Mouse (Mus musculus) inflammation-experienced regulatory T-cells (primary cell): Measurements from ENCODE around the gene Mrpl38. TPM values are rescaled to one million over a fixed set of nuclear protein-coding genes. Genes with fewer than 3 reads are reported as not detected.

Experiments
- polyA plus RNA-seq, 2 experiments: library from polyadenylated mRNA; unstranded; fragments of 100-300 nt; shearing (Covaris generic); gene quantifications; one replicate each; pipeline ENCODE4 v1.2.1; 2017

Mrpl38 gene
- 10 to 100 TPM; 73.7 to 79.0 TPM for polyA plus RNA-seq

DNA sequence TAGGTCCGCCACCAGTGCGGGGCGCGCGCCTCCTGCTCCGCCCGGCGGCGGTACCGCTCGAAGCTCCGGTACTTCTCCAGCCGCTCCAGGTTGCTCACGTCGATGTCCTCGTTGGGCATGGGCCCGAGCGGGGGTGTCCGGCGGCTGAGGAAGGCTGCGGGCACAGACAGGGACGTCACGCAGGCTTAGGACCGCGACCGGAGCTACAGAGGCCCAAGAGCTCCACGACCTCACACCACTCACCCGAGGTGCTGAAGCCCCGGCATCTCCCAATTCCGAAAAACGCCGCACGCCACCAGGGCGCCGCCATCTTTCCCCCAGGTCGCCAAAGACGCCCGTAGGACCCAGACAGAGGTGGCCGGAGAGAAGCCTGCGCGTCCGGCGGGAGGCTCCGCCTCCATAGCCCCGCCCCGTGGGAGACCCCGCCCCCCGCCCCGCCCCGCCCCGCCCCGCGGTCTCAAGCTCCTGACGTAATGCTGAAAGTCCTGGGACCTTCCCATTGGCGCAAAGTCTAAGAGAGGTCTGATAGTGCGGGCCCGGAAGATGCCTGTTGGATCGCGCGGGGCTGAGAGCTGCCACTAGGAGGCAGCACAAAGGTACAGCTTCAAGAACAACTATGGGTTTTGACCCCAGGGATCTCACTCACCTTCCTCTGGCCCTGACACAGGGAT lies at the start of gene Mrpl38:
TSS of gene Mrpl38 (minus strand) at position 401 of the 671 bp plus-strand sequence.

DNA sequence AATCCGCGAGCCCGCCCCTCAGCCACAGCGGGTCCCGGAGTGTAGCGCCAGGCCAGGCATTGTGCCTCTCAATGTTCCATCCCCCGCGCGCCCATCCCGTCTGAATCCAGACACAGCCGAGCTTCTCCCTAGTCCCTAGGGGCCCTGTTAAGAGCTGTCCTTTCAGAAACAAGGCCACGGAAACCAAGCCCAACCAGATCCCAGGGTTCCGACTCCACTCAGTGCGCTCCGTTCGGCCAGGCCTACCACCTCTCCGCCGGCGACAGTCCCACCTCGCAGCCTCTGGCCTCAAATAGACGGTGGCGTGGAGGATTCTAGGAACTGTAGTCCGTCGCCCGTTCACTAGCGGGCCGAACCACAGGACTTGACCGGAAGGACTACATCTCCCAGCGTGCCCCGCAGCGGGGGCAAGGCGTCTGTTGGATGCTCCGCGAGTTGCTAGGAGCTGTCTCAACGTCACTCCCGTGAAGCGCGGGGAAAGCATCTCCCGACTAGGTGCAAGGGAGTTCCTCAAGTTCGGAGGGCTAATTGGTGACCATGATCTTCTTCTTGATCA lies 29.3 kb upstream of the Mrpl38 start, which contains the start of gene Fbf1:
TSS of gene Fbf1 (minus strand) at position 283 of the 556 bp plus-strand sequence.

DNA sequence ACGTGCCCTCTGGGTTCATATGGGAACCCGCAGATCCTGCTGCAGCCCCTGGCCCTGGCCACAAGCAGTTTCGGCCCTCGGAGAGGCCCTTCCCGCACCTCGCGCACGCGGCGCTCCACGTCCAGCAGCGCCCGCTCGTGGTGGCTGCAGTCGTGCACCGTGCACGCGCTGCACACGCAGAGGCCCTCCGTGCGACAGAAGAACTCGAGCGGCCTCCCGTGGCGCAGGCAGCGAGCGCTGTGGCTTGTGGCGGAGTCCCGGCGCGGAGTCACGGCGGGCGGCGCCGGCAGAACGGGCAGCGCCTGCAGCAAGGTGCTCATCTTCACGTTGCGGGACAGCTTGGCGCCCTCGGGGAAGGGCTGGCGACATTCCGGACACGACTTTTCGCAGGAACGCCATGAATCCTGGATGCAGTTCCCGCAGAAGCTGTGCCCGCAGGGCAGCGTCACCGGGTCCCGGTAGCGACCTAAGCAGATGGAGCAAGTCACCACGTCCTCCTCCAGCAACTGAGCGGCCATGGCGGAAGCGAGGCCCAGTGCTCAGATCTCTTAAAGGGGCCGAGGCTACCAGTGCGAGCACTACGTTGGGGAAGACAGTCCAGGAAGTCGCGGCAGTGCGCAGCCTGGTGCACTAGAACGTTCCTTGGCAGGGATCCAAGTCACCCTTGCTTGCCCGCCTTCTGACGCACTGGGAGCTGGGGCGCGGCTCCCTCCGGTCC lies 8.0 kb downstream of the Mrpl38 start, which contains the start of gene Trim65:
TSS of gene Trim65 (minus strand) at position 641 of the 718 bp plus-strand sequence.

DNA sequence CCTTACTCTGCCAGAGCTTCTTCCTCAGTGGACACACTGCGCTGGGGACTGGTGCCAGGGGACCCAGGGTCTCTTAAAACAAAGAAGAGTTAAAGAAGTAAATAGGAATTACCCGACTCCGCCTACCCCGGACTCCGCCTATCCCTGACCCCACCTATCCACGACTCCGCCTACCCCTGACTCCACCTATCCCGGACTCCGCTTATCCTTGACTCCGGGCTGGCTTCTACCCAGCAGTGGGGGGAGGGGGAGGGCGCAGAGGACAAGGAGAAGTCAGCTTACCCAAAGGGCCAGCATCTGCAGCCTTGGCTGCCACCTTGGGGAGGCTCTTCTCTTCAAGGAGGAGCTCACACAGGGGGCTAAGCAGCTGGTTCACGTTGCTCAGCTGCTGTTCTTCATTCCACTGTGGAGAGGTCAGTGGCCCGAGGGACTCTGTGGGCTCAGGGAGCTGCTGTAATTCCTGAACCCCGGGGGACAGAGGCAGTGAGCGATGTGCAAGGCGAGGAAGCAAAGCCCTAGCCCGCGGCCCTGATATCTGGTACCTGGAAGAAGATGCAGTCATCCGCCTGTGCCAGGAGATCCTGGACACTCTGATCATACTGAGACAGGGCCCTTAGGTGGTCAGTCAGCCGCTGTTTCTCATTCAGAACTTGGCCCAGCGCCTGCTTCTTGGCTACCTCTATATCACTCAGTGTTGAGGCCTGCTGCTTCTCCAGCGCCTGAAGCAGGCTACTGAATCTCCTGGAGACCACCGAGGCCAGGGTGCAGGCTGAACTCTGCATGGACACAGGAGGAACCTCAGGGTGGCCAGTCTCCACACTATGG lies 11.3 kb downstream of the Mrpl38 start, which contains the start of gene Trim47:
TSS of gene Trim47 (minus strand) at position 55 of the 825 bp plus-strand sequence.

DNA sequence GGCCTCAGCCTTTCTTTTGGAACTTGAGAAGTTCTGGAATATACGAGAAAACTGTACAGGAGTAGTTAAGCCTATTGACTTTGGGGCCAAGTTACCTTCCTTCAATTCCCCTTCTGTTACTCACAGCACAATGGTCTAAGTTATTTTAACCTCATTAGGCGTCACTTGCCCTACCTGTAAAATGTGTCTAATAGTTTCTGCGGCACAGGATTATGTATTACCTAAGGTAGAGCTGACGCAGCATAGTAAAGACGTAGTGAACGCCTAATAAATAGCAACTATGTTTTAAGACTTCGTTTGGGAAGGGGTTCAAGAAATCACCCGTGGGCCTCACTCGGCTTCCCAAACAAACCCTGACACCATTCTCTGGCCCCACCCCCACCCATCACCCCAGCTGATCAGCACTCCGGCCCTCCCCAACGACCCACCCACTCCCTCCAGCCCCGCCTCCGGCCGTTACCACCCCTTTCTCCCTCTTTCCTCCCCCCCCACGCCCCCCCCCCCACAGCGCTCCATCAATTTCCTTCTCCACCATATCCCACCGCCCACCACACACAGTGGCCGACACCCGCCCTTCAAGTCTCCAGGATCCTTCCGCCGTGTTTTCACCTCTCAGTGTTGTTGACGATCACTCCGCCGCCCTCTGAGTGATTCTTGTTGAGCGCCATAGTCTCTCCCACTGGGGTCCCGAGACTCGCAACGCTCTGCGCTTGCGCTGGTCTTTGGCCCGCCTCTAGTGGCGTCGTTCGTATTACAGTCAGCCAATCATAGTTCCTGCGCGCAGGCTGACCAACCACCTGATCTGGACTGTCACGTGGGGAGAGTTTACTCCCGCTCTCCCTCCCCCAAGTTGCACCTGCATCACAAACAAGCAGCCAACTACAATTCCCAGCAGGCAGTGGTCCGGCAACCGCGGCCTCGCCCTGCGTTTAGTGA lies 52.1 kb downstream of the Mrpl38 start, which contains the start of gene Wbp2:
TSS of gene Wbp2 (minus strand) at position 738 of the 936 bp plus-strand sequence.

Other genes with a start within 250 kb of the Mrpl38 start
- gene Smim5, start 238.9 kb downstream of the Mrpl38 start, polyA plus RNA-seq = 1 to 10 TPM in 1 of 2 experiments, under 1 TPM in 1; 0.68 to 1.2 TPM
- 1 to 10 TPM; 1.7 to 2.2 TPM for gene Smim6, start 226.9 kb downstream of the Mrpl38 start, polyA plus RNA-seq
- gene Sap30bp, start 205.6 kb downstream of the Mrpl38 start, polyA plus RNA-seq = 10 to 100 TPM; 35.4 to 35.8 TPM
- 10 to 100 TPM; 18.1 to 21.6 TPM for gene Recql5, start 205.4 kb downstream of the Mrpl38 start, polyA plus RNA-seq
- under 1 TPM; 0.23 to 0.36 TPM for gene Itgb4, start 164.2 kb downstream of the Mrpl38 start, polyA plus RNA-seq
- gene Galk1, start 126.1 kb downstream of the Mrpl38 start, polyA plus RNA-seq = 10 to 100 TPM; 26.3 to 33.0 TPM
- 1,000 to 10,000 TPM; 1,305 to 1,440 TPM for gene H3f3b, start 110.9 kb downstream of the Mrpl38 start, polyA plus RNA-seq
- 10 to 100 TPM; 38.7 to 59.1 TPM for gene Unk, start 108.5 kb downstream of the Mrpl38 start, polyA plus RNA-seq
- gene Unc13d, start 60.9 kb downstream of the Mrpl38 start, polyA plus RNA-seq = 100 to 1,000 TPM; 140 to 162 TPM
- gene Wbp2, start 51.9 kb downstream of the Mrpl38 start, polyA plus RNA-seq = 100 to 1,000 TPM; 179 to 187 TPM
- under 1 TPM in 1 of 2 experiments, not detected in 1; 0.89 TPM for gene Trim47, start 11.7 kb downstream of the Mrpl38 start, polyA plus RNA-seq
- 10 to 100 TPM; 18.8 to 28.5 TPM for gene Trim65, start 7.7 kb downstream of the Mrpl38 start, polyA plus RNA-seq
- gene Fbf1, start 29.3 kb upstream of the Mrpl38 start, polyA plus RNA-seq = 10 to 100 TPM; 11.2 to 13.4 TPM
- 10 to 100 TPM; 54.7 to 68.8 TPM for gene Ten1, start 60.0 kb upstream of the Mrpl38 start, polyA plus RNA-seq
- 10 to 100 TPM; 19.8 to 23.4 TPM for gene Acox1, start 60.2 kb upstream of the Mrpl38 start, polyA plus RNA-seq
- 1 to 10 TPM in 1 of 2 experiments, not detected in 1; 1.4 TPM for gene Evpl, start 99.2 kb upstream of the Mrpl38 start, polyA plus RNA-seq
- gene Srp68, start 135.3 kb upstream of the Mrpl38 start, polyA plus RNA-seq = 10 to 100 TPM; 69.6 to 79.1 TPM
- gene Galr2, start 142.1 kb upstream of the Mrpl38 start, polyA plus RNA-seq = not detected
- 10 to 100 TPM; 67.5 to 84.3 TPM for gene Exoc7, start 168.4 kb upstream of the Mrpl38 start, polyA plus RNA-seq
- gene Foxj1, start 196.5 kb upstream of the Mrpl38 start, polyA plus RNA-seq = not detected